Mouse (Mus musculus): ENCODE measurements around the gene Atp6v1e1.

Gene Atp6v1e1

GRCm38 (mm10) chr6:120771366-120771765, 51.2 kb downstream of the Atp6v1e1 start:
- ATAC-seq (ENCODE audit: low TSS enrichment): no peak

- no peak for ATAC-seq (ENCODE audit: low TSS enrichment)
Observed at GRCm38 (mm10) chr6:120769972-120770371, 52.6 kb downstream of the Atp6v1e1 start.

GRCm38 (mm10) chr6:120761151-120761550, 61.4 kb downstream of the Atp6v1e1 start:
- no peak for ATAC-seq (ENCODE audit: low TSS enrichment)

- no peak for ATAC-seq (ENCODE audit: low TSS enrichment)
Observed at GRCm38 (mm10) chr6:120746416-120746815, 76.2 kb downstream of the Atp6v1e1 start.

All from frontal cortex, adult (tissue).